Mouse (Mus musculus) gastrocnemius, postnatal 10 days (tissue): Measurements from ENCODE around the gene Gm4981. TPM values are rescaled to one million over a fixed set of nuclear protein-coding genes. Genes with fewer than 3 reads are reported as not detected.
"Not testable (repeated sequence)": the region's sequence is repeated elsewhere in the genome, so short reads cannot be mapped to it uniquely, and the experiment has no call there.

Experiments used
- DNase-seq: peaks from one replicate; pipeline ENCODE4 v3.0.0; 2021; ENCODE audit warnings: mixed read lengths
- total RNA-seq, 2 experiments: library from RNA; stranded (reverse); gene quantifications; 2 replicates each; pipeline ENCODE4 v1.2.3; 2021

Gm4981 gene
- total RNA-seq, 2 experiments from 2014 or later = not detected

DNA sequence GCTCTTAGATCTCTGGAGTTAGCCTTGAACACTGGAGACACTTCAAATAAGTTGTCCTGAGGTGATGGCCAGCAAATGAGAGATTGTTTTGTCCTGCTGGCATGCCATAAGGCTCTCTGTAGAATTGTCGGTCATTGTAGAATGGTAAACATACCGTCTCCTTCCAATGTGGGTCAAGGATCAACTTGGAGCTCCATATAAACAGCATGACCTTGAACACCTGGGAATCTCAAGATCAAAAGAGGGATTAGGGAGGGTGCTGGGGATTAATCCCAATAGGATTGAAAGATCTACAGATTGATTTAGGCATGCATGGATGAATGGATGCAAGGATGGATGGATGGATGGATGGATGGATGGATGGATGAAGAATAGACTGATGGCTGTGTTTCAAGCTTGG is 14.9 kb downstream of the Gm4981 start:
- not testable (repeated sequence) for DNase-seq

DNA sequence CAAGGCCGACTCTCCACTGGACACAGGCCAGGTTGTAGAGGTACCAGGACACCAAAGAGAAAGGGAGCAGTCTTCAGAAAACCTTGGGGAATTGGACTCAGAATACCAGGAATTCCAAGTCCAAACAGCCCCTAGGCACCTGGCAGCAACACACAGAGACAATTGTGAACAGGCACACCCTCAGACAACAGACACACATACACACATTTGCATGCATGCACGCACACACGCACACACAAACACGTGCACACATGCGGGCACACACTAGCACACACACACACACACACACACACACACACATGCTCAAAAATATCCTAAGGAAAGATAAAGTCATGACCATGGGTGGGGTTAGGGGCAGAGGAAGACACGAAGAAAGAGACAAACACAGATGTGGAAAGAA is 15.8 kb downstream of the Gm4981 start:
- peak; percentile 41 for DNase-seq

DNA sequence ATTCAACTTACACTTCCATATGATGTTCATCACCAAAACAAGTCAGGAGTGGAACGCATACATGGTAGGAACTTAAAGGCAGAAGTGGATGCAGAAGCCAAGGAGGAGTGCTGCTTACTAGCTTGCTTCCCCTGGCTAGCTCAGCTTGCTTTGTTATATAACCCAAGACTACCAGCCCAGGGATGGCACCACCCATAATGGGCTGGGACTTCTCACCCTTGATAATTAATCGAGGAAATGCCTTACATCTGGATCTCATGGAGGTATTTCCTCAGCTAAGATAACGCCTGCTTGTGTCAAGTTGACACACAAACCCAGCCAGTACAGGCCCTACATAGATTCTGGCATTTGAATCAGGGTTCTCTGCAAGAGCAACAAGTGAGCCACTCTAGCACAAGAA is 19.1 kb downstream of the Gm4981 start:
- DNase-seq = no peak

DNA sequence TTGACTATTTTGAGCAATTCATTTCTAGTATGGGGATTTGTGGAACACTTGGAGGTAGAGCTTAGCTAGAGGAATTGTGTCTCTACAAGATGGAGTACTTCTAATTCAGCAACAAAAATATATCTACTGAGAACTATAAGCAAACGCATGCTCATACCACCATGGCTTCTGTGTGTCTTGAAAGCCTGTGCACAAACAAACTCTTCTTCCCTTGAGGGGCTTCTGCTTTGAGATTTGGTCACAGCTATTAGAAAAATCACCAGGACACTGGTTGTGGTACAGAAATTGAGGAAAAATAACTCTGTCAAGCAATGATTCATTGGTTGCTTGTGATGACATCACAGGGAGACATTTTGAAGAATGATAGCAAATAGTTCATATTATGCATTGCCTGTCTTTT is 21.1 kb downstream of the Gm4981 start:
- no peak for DNase-seq

DNA sequence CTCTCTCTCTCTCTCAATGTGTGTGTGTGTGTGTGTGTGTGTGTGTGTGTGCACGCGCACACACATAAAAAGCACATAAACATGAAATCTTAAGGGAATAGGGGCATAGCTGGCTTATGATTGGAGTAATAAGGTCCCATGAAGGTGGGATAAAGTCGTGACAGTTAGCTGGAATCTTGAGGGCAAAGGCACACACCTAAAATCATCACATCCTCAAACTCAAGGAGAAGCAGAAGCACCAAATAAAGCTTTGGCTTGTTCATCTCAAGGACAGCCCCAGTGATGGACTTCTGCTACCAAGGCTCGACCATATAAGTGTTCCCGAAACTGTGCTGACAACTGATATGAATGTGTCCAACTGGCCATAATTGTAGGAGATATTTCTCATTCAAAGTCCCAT is 21.6 kb downstream of the Gm4981 start:
- no peak for DNase-seq

DNA sequence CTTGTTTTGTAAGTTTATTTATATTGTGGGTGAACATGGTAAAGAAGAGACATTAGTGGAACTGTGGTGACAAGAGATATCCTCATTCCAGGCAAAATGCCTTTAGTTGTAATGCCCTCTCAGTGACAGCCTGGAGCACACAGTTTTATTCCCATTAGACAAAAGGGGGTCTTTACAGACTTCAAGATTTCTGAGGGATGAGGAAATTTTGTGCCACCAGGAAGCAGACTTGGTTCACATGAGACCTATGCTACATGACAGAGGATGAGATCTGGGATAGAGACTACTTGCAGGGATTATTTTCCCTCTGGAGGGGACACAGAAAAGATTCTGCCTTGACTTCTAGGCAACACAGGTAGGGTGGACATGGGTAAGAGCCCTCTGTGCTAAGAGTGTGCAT is 22.0 kb downstream of the Gm4981 start:
- no peak for DNase-seq

DNA sequence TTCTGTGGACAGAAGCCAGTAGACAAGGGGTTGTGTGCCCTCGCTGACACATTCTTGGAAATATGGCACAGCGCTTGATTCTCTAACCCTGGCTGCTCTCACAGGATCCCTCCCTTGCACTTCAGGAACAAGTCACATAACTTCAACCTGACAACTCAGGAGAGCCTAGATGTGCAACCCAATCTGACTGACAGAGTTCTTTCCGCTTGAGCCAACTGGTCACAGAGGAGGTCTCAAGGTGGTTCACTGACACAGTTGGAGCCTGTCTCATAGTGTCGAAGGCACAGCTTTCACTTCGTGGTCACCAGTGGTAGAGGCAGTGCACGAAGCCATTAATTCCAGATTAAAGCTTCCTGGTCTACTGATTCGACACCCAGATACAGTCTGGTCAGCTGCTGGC is 24.3 kb downstream of the Gm4981 start:
- peak; percentile 14 for DNase-seq

DNA sequence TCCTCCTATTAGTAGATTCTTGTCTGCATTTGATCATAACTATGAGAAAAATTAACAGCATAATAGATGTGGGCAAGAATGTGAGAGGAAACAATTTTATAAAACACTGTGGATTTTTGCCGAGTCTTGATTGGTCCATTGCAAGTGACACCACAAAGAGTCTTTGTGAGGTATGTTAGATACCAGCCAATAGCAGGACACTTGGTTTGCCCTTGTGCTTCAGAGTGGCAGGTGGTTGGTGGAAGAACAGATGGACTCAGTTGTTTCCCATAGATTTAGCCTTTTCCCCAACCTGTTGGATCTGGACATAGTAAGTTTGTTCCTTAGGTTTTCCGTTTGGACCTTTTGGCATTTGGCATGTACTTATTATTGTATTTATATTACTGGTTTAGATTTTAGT is 25.3 kb downstream of the Gm4981 start:
- no peak for DNase-seq

DNA sequence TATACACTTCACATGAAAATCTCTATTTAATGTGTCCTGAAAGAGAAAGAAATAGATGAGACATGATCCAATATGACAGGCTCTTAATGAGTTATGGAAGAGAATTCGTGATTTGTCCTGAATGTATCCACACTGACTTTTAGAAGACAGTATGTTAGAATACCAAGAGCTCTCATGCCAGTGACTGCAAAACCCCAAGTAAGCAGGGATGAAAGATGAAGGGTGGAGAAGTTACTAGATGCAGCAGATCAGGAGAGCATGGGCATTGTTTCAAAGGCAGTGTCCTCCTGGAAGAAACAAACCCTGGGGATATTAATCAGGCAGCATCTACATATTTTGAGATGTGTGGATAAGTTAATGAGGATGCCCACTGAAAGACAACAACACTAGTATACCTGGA is 26.0 kb downstream of the Gm4981 start:
- no peak for DNase-seq

DNA sequence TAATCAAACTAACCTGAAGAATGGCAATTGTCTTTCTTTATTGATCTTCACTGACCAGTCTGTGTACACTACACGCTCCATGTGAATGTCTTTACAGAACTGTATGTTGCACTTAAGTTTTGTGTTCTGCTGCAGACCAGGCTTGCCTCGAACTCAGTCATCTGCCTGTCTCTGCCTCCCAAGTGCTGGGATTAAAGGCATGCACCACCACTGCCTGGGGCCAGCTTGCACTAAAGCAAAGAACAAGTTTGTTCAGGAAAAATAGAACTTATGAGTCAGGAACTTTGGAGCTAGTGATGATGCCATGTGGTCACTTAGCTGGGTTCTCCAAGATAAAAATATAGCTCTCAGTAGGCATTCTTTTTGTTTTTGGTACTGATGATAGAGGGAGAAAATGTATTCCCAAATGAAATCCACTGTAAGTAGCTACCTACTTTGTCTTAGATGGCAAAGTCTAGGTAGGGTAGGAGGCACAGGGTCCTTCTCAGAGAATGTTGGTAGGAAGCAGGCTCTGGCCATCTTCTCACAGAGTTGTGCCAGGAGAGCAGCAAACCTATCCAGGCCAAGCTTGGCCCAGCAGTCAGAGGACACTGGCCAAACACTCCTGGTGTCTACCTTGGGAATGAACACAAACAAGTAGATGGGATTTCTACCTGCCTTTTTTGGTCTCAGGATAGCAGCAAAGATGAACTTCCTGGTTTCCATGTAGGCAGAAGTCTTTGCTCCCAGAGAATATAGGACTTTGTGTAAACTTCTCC is 26.6 kb downstream of the Gm4981 start:
- DNase-seq = no peak

DNA sequence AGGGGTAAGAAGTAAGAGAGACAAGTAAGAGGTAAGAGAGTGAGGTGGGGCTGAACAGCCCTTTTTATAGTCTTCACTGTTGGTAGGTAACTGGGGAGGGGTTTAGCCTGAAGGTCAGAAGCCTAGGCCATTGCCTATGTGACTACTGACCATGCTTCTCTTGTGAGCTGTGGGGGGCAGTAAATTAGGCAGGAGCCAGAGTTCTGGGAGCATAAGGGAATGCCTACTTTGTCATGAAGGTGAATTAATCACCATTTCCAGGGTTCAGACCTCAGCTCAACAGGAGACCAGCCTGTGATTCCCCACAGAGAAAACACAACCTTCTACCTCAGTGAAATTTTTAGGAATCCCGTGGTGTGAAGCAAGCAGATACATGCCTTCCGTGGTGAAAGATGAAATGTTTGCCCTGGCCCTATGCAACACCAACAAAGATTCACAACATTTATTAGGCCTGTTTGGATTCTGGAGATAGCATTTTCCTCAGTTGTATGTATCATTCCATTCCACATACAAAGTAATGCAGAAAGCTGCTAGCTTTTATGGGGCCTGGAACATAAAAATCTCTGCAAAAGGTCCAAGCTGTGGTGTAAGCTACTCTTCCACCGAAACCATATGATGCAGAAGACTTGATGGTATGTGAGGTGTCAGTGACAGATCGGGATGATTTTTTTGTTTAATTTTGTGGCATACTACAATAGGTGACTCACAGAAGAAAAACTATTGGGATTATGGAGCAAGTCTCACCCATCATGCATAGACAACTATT is 29.7 kb downstream of the Gm4981 start:
- no peak for DNase-seq

DNA sequence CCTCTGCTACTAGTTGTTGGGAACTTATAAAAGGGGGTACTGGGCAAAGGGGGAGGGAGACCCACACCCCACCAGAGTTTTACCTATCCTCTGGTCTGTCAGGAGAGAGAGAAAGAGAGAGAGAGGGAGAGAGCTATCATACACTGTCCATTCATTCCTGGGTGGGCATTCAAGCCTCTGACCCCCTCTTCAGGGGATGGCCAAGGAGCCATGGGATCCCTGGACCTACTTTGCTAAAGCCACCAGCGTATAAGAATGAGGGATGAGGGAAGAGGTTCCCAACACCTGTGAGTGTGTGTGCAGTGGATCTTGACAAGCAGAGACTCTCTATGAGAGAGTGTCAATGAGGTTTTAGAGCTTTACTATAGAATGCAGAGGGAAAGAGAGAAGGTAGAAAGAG is 30.5 kb downstream of the Gm4981 start:
- no peak for DNase-seq

Other genes with a start within 250 kb of the Gm4981 start
- gene AW822073, start 11.8 kb downstream of the Gm4981 start, total RNA-seq = not detected
- not detected for gene Duxf3, start 4.0 kb downstream of the Gm4981 start, total RNA-seq
- 10 to 100 TPM; 14.8 to 16.9 TPM for gene Gcc2, start 18.8 kb upstream of the Gm4981 start, total RNA-seq
- gene Lims1, start 86.8 kb upstream of the Gm4981 start, total RNA-seq = 10 to 100 TPM; 79.4 to 94.4 TPM
- gene Ranbp2, start 210.2 kb upstream of the Gm4981 start, total RNA-seq = 10 to 100 TPM; 52.6 to 59.6 TPM